Mouse (Mus musculus) testis, adult 2 months (tissue): Measurements from ENCODE around the gene Sdf2.

Source experiments
- CTCF ChIP-seq: fragments of 200-500 bp; IDR thresholded peaks from 2 replicates; pipeline ENCODE4 v1.5.1; 2012; ENCODE audit warnings: low read depth, mild to moderate bottlenecking, inconsistent platforms, low read length, moderate library complexity; ENCODE audit not compliant: control insufficient read depth, insufficient read depth, insufficient replicate concordance
- POLR2A ChIP-seq: fragments of 200-500 bp; IDR thresholded peaks from 2 replicates; pipeline ENCODE4 v1.6.1; 2012; ENCODE audit warnings: low read depth, mild to moderate bottlenecking, inconsistent platforms, low read length, moderate library complexity; ENCODE audit not compliant: control insufficient read depth

DNA sequence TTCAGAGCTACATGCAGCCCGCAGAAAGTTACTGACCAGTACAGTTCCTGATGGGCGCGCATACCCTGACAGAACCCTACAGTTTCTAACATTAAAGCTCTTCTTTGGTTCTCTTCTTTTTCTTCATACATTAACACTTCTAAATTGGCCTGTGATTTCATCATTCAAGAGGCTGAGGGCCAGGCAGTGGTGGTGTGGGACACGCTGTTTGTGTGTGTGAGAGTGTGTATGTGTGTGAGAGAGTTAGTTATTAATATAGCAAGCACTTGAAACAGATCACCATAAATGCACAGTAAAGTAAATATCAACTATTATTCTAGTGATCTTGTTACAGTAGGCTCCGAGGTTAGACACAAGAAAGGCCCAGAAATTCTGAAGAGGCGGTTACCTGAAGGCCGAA, 55.4 kb downstream of the Sdf2 start:
- TF ChIP-seq POLR2A (no peak), CTCF (no peak)
